Mouse (Mus musculus) lung, adult 2 months (tissue): ENCODE data around the gene Gcgr.

ENCODE experiments used
- CTCF ChIP-seq: fragments of 200-500 bp; IDR thresholded peaks from 2 replicates; pipeline ENCODE4 v1.5.1; 2011; ENCODE audit warnings: mild to moderate bottlenecking, low read length, control low read depth; ENCODE audit not compliant: insufficient read depth
- POLR2A ChIP-seq: fragments of 200-500 bp; IDR thresholded peaks from 2 replicates; pipeline ENCODE4 v1.6.1; 2011; ENCODE audit warnings: low read depth, mild to moderate bottlenecking, control low read depth, low read length, borderline replicate concordance; ENCODE audit errors: extremely low read depth

GRCm38 (mm10) chr11:120580190-120580589 is 49.7 kb downstream of the Gcgr start:
- TF ChIP-seq CTCF: no peak
- TF ChIP-seq POLR2A: no peak
